Mouse (Mus musculus) heart, adult 18-20 months (tissue): ENCODE measurements around the gene Selplg. TPM values are rescaled to one million over a fixed set of nuclear protein-coding genes. Genes with fewer than 3 reads are reported as not detected.
A peak's percentile ranks its signal among the peaks of the same experiment; 100 is the strongest.

Source experiments
- DNase-seq, 2 experiments: peaks; one replicate each; pipeline ENCODE4 v3.0.0; 2021 to 2022; ENCODE audit warnings: mixed read lengths in 1 of 2
- total RNA-seq, 2 experiments: library from RNA; stranded (reverse); gene quantifications; 2 replicates each; pipeline ENCODE4 v1.2.3; 2021

Gene Selplg
- total RNA-seq, 2 experiments from 2014 or later, result 4.4 to 7.3 TPM

DNA sequence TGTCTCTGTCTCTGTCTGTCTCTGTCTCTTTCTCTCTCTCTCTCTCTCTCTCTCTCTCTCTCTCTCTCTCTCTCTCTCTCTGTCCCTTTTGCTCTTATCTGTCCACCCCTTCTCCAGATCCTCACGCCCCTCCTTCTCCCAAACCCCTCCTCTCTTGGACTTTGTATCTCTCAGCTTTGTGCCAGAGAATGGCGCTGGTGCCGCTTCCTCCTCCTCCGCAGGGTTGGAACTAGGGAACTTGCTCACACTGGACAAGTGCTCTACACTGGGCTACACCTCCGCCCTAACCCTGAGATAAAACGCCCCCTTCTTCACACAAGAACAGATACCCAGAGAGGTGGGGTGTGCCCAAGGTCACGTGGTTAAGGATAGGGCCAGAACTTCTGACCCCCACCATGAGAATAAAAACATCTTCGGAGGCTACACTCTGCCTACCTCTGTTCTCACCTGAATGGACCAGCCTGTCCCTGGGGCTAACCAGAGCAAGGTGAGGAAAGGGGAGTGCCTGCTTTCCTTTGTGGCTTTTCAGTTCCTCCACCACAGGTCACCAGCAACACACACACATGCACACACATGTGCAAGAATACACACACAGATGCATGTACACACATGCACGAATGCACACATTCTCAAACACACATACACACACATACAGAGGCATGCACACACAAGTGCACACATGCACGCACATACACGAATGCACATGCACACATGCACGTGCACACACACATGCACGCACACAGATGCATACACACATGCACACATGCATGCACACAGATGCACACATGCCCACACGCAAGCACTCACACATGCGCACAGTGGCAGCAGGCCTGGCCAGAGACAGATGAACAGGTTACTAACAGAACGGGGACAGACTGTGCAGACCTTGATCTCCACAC lies 41.0 kb downstream of the Selplg start:
- DNase-seq, result no peak

GRCm38 (mm10) chr5:113790453-113791196 lies 41.8 kb downstream of the Selplg start:
- no peak for DNase-seq

DNA sequence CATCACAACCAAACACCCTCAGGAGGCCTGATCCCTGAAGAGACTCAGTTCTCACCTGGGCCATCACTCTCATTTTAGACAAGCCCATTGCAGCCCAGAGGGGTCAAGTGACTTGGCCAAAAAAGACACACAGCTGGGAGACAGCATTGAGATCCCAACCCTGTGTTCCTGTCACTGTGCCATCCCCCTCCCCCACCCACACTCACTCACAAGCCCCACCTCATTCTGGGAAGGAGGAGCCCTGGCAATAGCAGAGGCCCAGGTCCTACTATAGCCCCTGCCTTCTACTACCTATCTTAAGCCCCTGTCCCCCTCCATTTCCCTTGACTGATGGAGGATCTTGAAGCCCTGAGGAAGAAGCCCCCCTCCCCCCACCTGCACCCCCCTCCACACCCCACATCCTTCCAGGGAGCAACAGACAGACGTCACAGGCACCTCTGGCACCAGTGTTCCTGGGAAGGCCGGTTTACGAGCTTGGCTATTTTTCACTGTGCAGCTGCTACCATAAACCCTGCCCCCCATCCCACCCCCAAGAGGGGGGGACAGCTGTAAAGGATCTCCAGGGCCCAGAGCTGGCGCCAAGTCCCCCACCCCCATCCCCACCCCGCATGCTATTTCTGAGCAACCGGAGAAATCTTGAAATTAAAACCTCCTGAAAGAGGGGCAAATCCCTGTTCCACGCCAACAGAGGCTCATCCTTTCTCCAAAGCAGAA lies 43.2 kb downstream of the Selplg start:
- DNase-seq, result no peak

- no peak for DNase-seq
Measured at GRCm38 (mm10) chr5:113788645-113789044, 43.8 kb downstream of the Selplg start.

- DNase-seq, result no peak
Measured at GRCm38 (mm10) chr5:113786985-113787384, 45.5 kb downstream of the Selplg start.

- DNase-seq, result peak in 1 of 2 experiments; percentile 33
Measured at GRCm38 (mm10) chr5:113784104-113784503, 48.3 kb downstream of the Selplg start.

GRCm38 (mm10) chr5:113783581-113784001 lies 48.9 kb downstream of the Selplg start:
- DNase-seq, result peak; percentile 68 to 84

- peak; percentile 22 to 45 for DNase-seq
Measured at GRCm38 (mm10) chr5:113782624-113783023, 49.8 kb downstream of the Selplg start.

- DNase-seq, result no peak
Measured at GRCm38 (mm10) chr5:113781875-113782274, 50.6 kb downstream of the Selplg start.

DNA sequence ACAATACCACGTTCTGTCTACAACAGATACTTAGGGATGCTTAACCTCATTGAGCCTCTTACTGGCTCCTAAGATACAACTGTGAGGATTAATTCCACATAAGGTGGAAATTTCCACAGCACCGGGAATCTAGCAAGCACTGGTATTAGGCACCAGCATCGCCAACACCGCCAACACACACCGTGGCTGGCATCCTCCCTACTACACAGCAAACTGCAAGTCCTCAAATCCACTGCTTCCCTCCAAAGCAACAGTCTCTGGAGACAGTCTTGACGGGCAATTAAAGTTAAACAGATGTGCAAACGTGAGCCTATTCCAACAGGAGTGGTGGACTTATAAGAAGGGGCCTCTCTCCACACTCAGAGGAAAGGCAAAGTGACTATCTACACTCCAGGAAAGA lies 51.2 kb downstream of the Selplg start:
- no peak for DNase-seq

GRCm38 (mm10) chr5:113780763-113781162 lies 51.7 kb downstream of the Selplg start:
- DNase-seq, result no peak

- no peak for DNase-seq
Measured at GRCm38 (mm10) chr5:113780082-113780752, 52.2 kb downstream of the Selplg start.

DNA sequence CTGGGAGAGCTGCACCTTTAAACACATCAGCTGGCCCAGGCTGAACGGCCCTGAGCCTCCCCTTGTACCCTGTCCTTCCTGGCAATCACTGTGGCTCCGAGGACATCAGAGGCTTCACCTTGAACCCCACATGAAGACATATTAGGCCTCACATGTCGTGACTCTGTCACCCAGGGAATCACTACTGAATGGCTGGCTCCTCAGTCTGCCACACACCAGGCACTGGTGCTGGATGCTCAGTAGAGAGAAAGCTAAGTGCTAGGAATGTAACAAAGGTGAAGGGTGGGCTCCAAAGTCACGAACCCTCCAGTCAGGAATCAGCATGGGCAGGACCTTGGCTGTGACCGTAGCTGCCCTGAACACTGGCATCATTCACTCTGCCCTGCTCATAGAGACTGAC lies 52.9 kb downstream of the Selplg start:
- DNase-seq, result no peak

DNA sequence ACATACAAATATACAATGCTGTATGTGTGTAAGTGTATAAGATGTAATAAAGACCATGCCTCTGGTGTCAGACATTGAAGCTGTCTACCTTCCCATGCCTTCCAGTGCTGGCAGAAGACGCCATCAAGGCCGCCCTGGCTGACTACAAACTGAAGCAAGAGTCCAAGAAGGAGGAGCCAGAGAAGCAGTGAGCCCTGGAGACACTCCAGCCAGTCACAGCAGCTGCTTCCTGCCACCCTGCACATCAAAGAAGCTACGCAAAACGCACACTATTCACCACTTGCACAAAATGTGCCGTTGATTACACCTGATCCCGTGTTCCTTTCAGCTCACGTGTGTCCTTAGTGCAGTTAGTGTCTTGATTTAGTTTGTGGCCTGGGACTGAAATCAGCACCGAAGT lies 54.7 kb downstream of the Selplg start:
- peak in 1 of 2 experiments; percentile 28 for DNase-seq

DNA sequence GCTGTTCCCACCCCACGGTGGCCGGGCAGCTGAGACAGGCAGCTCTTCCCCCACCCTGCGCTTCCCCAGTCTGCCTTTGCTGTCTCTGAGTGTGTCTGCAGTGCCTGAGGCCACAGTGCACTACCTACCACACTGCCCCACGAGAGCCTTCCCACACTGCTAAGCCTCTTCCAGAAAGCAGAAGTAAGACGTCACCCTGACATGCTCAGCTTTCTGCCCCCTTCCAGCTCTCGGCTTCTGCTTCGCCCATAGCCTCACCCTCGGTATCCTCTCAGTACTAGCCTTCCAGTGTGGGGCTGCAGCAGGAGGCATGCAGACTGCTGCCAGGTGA lies 55.6 kb downstream of the Selplg start:
- DNase-seq, result peak; percentile 20 to 66

DNA sequence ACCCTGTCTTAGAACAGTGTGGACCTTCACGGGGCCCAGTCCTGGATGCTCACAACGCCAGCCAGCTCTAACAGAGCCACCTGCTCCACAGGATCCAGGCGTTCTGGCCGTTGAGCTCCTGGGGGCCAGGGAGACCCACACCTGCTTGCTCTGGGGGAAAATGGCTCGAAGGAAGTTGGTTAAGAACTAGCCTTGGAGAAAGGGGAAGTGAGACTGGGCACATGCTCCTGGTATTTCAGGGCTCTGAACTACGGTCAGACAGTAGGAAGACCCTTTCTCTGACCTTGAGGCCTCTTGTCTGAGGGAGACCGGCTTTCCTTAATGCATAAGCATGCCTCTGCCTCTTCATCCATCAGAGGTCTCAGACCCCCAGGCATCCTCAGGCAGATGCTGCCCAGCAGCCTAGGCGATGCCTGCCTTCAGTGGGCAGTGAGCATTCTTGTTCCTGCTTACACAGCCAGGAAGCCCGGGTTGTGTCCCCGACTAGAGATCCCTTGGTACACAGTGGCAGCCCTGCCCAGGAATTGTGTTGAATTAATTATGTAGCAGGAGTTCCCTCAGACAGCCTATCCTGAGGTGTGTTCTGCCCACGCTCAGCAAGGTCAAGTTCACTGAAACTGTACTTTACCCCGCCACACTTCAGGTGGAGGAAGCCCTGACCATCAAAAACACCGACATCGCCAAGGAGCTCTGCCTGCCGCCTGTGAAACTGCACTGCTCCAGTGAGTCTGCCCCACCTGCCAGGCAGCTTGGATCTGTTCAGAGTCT lies 56.1 kb downstream of the Selplg start:
- DNase-seq, result peak in 1 of 2 experiments; percentile 43

DNA sequence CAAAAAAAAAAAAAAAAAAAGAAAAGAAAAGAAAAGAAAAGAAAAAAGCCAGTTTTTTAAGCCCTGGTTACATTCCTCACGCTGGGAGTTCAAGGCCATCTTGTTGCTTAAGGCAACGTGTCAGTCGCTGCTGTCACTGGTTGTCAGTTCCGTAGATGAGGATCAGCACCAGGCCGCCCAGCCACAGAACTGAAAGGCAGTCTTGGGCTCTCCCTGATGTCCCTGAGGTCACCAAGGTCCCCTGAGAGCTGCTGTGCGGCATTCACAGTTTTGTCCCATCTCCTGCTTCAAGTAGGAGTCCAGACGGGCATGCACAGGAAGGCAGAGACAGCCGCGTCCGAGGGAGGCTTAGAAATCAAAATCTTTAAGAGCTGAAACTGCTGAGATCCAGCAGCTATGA lies 56.9 kb downstream of the Selplg start:
- DNase-seq, result no peak

GRCm38 (mm10) chr5:113773664-113774063 lies 58.8 kb downstream of the Selplg start:
- DNase-seq, result peak; percentile 86 to 94

- peak in 1 of 2 experiments; percentile 55 for DNase-seq
Measured at GRCm38 (mm10) chr5:113772905-113773519, 59.4 kb downstream of the Selplg start.

GRCm38 (mm10) chr5:113772450-113772895 lies 60.0 kb downstream of the Selplg start, which contains the start of the genes Sart3 and Iscu:
Sart3 (minus strand) TSS chr5:113772510.
Iscu (plus strand) TSS chr5:113772748.
- DNase-seq, result peak; percentile 95 to 96
